Mouse (Mus musculus): ENCODE data around the gene Gcnt2. TPM values are rescaled to one million over a fixed set of nuclear protein-coding genes. Genes with fewer than 3 reads are reported as not detected.

Gcnt2 gene
- 7.6 and 10.8 TPM in 2 replicates for total RNA-seq (2014; fragmentation: Nextera tagmentation)
- 6.3 and 23.7 TPM in 2 replicates for total RNA-seq (2017)

GRCm38 (mm10) chr13:40859652-40860399, at the start of gene Gcnt2:
TSS of gene Gcnt2 (plus strand) at chr13:40859754.
- ATAC-seq (replicated peaks; ENCODE audit: low FRiP score, low TSS enrichment, poor library complexity, severe bottlenecking): peak; percentile 27; the same call in 1 of the 2 replicates

GRCm38 (mm10) chr13:40820617-40821016, 38.9 kb upstream of the Gcnt2 start:
- no peak for ATAC-seq (replicated peaks; ENCODE audit: low FRiP score, low TSS enrichment, poor library complexity, severe bottlenecking)

GRCm38 (mm10) chr13:40821911-40822310, 37.6 kb upstream of the Gcnt2 start:
- no peak for ATAC-seq (replicated peaks; ENCODE audit: low FRiP score, low TSS enrichment, poor library complexity, severe bottlenecking)

GRCm38 (mm10) chr13:40841146-40841787, 18.3 kb upstream of the Gcnt2 start:
- ATAC-seq (replicated peaks; ENCODE audit: low FRiP score, low TSS enrichment, poor library complexity, severe bottlenecking): no peak

- no peak for ATAC-seq (replicated peaks; ENCODE audit: low FRiP score, low TSS enrichment, poor library complexity, severe bottlenecking)
Measured at GRCm38 (mm10) chr13:40842141-40842540, 17.4 kb upstream of the Gcnt2 start.

- ATAC-seq (replicated peaks; ENCODE audit: low FRiP score, low TSS enrichment, poor library complexity, severe bottlenecking): peak; percentile 76
Measured at GRCm38 (mm10) chr13:40843418-40844067, 16.0 kb upstream of the Gcnt2 start.

GRCm38 (mm10) chr13:40844144-40844543, 15.4 kb upstream of the Gcnt2 start:
- no peak for ATAC-seq (replicated peaks; ENCODE audit: low FRiP score, low TSS enrichment, poor library complexity, severe bottlenecking)

GRCm38 (mm10) chr13:40845951-40846350, 13.6 kb upstream of the Gcnt2 start:
- ATAC-seq (replicated peaks; ENCODE audit: low FRiP score, low TSS enrichment, poor library complexity, severe bottlenecking): no peak

GRCm38 (mm10) chr13:40846375-40846774, 13.2 kb upstream of the Gcnt2 start:
- no peak for ATAC-seq (replicated peaks; ENCODE audit: low FRiP score, low TSS enrichment, poor library complexity, severe bottlenecking)

- ATAC-seq (replicated peaks; ENCODE audit: low FRiP score, low TSS enrichment, poor library complexity, severe bottlenecking): peak; percentile 69
Measured at GRCm38 (mm10) chr13:40847898-40848297, 11.7 kb upstream of the Gcnt2 start.

GRCm38 (mm10) chr13:40850686-40851085, 8.9 kb upstream of the Gcnt2 start:
- ATAC-seq (replicated peaks; ENCODE audit: low FRiP score, low TSS enrichment, poor library complexity, severe bottlenecking): no peak

GRCm38 (mm10) chr13:40851281-40851680, 8.3 kb upstream of the Gcnt2 start:
- no peak for ATAC-seq (replicated peaks; ENCODE audit: low FRiP score, low TSS enrichment, poor library complexity, severe bottlenecking)

GRCm38 (mm10) chr13:40851961-40852360, 7.6 kb upstream of the Gcnt2 start:
- ATAC-seq (replicated peaks; ENCODE audit: low FRiP score, low TSS enrichment, poor library complexity, severe bottlenecking): no peak

- no peak for ATAC-seq (replicated peaks; ENCODE audit: low FRiP score, low TSS enrichment, poor library complexity, severe bottlenecking)
Measured at GRCm38 (mm10) chr13:40852791-40853190, 6.8 kb upstream of the Gcnt2 start.

GRCm38 (mm10) chr13:40853842-40854241, 5.7 kb upstream of the Gcnt2 start:
- no peak for ATAC-seq (replicated peaks; ENCODE audit: low FRiP score, low TSS enrichment, poor library complexity, severe bottlenecking)

GRCm38 (mm10) chr13:40854451-40855058, 5.0 kb upstream of the Gcnt2 start:
- ATAC-seq (replicated peaks; ENCODE audit: low FRiP score, low TSS enrichment, poor library complexity, severe bottlenecking): peak; percentile 91

GRCm38 (mm10) chr13:40855266-40855665, 4.3 kb upstream of the Gcnt2 start:
- ATAC-seq (replicated peaks; ENCODE audit: low FRiP score, low TSS enrichment, poor library complexity, severe bottlenecking): no peak

- ATAC-seq (replicated peaks; ENCODE audit: low FRiP score, low TSS enrichment, poor library complexity, severe bottlenecking): no peak
Measured at GRCm38 (mm10) chr13:40856786-40857185, 2.8 kb upstream of the Gcnt2 start.

- ATAC-seq (replicated peaks; ENCODE audit: low FRiP score, low TSS enrichment, poor library complexity, severe bottlenecking): no peak
Measured at GRCm38 (mm10) chr13:40857281-40857818, 2.2 kb upstream of the Gcnt2 start.

GRCm38 (mm10) chr13:40859225-40859624, 329 bp upstream of the Gcnt2 start:
- no peak for ATAC-seq (replicated peaks; ENCODE audit: low FRiP score, low TSS enrichment, poor library complexity, severe bottlenecking)
